Mouse (Mus musculus): ENCODE measurements around the gene 9530068E07Rik. TPM values are rescaled to one million over a fixed set of nuclear protein-coding genes. Genes with fewer than 3 reads are reported as not detected.

9530068E07Rik gene
- total and polyA plus RNA-seq, 2 experiments from 2014 or later, result 115 to 127 TPM

- Histone ChIP-seq H3K4me3 (ENCODE audit: low read depth, low read length) (no peak overlapping the region), H3K27ac (ENCODE audit: low read depth, low read length) (no peak overlapping the region), H3K27me3 (ENCODE audit: insufficient read depth, low read length) (no peaks in the 10 kb centered on the region), H3K9me3 (ENCODE audit: low read length) (no peaks in the 10 kb centered on the region), H3K4me1 (ENCODE audit: insufficient read depth) (no peaks in the 10 kb centered on the region), H3K9ac (no peak overlapping the region), H3K36me3 (ENCODE audit: insufficient read depth) (no peaks in the 10 kb centered on the region), H3K4me2 (ENCODE audit: low read depth) (no peak overlapping the region)
- ATAC-seq (no peak), DNase-seq (no peak)
- TF ChIP-seq CTCF (IDR thresholded peaks at IDR 0.05; ENCODE audit: low read depth), result no peak
- WGBS, result 74% methylated on average over 8 of the region's 8 CpGs
Observed at GRCm38 (mm10) chr11:52433076-52433796, 37.0 kb downstream of the 9530068E07Rik start.

GRCm38 (mm10) chr11:52433797-52434195, 37.6 kb downstream of the 9530068E07Rik start:
- DNase-seq, result no peak

DNA sequence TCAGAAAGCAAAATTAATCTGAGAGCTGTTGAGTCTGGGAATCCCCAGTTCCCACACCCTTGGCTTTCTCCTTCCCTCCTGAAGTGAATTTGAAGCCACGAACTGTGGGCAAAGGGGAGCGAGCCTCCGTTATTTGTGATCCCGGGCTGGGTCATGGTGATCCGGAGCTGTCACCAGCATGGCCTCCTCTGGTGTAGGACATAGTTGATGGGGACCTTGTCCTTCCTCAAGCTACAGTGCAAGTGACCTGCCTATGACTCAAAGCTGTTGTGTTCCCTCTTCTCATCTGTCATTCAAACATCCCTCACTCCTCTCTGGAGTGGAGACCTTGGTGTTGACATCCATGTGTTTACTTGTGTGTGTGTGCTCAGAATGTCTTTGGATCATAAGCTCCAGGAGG, 39.2 kb downstream of the 9530068E07Rik start:
- no peak overlapping the region for H3K4me3 ChIP-seq (ENCODE audit: low read depth, low read length)
- H3K9me3 ChIP-seq (ENCODE audit: low read length), result no peaks in the 10 kb centered on the region
- DNase-seq (no peak), ATAC-seq (no peak)
- no peaks in the 10 kb centered on the region for H3K36me3 ChIP-seq (ENCODE audit: insufficient read depth)
- no peak for TF ChIP-seq CTCF (IDR thresholded peaks at IDR 0.05; ENCODE audit: low read depth)
- H3K27ac ChIP-seq (ENCODE audit: low read depth, low read length), result no peak overlapping the region
- H3K4me2 ChIP-seq (ENCODE audit: low read depth), result no peak overlapping the region
- 94% methylated on average over 5 of the region's 5 CpGs for WGBS
- H3K27me3 ChIP-seq (ENCODE audit: insufficient read depth, low read length), result no peaks in the 10 kb centered on the region
- no peaks in the 10 kb centered on the region for H3K4me1 ChIP-seq (ENCODE audit: insufficient read depth)
- H3K9ac ChIP-seq, result no peak overlapping the region

More at GRCm38 (mm10) chr11:52433797-52434195, 37.6 kb downstream of the 9530068E07Rik start:
- H3K27ac ChIP-seq (ENCODE audit: low read depth, low read length), result no peak overlapping the region
- no peak overlapping the region for H3K4me3 ChIP-seq (ENCODE audit: low read depth, low read length)
- H3K9ac ChIP-seq, result no peak overlapping the region
- no peak overlapping the region for H3K4me2 ChIP-seq (ENCODE audit: low read depth)
- no peaks in the 10 kb centered on the region for H3K9me3 ChIP-seq (ENCODE audit: low read length)
- no peaks in the 10 kb centered on the region for H3K27me3 ChIP-seq (ENCODE audit: insufficient read depth, low read length)
- H3K4me1 ChIP-seq (ENCODE audit: insufficient read depth), result no peaks in the 10 kb centered on the region
- H3K36me3 ChIP-seq (ENCODE audit: insufficient read depth), result no peaks in the 10 kb centered on the region
- no peak for TF ChIP-seq CTCF (IDR thresholded peaks at IDR 0.05; ENCODE audit: low read depth)
- ATAC-seq, result no peak
- WGBS, result 56% methylated on average over 2 of the region's 2 CpGs

GRCm38 (mm10) chr11:52437123-52437522, 40.9 kb downstream of the 9530068E07Rik start:
- no peak for DNase-seq
- H3K4me1 ChIP-seq (ENCODE audit: insufficient read depth), result no peaks in the 10 kb centered on the region
- WGBS, result 18% methylated on average over 10 of the region's 10 CpGs
- no peaks in the 10 kb centered on the region for H3K36me3 ChIP-seq (ENCODE audit: insufficient read depth)
- no peak overlapping the region for H3K4me3 ChIP-seq (ENCODE audit: low read depth, low read length)
- H3K4me2 ChIP-seq (ENCODE audit: low read depth), result no peak overlapping the region
- H3K27me3 ChIP-seq (ENCODE audit: insufficient read depth, low read length), result no peaks in the 10 kb centered on the region
- no peak for TF ChIP-seq CTCF (IDR thresholded peaks at IDR 0.05; ENCODE audit: low read depth)
- no peak overlapping the region for H3K27ac ChIP-seq (ENCODE audit: low read depth, low read length)
- ATAC-seq, result 0 out of 2 replicates have a peak, but pooled peaks have one; percentile 12
- no peak overlapping the region for H3K9ac ChIP-seq
- H3K9me3 ChIP-seq (ENCODE audit: low read length), result no peaks in the 10 kb centered on the region

GRCm38 (mm10) chr11:52441096-52441495, 44.9 kb downstream of the 9530068E07Rik start:
- no peak overlapping the region for H3K4me3 ChIP-seq (ENCODE audit: low read depth, low read length)
- no peaks in the 10 kb centered on the region for H3K36me3 ChIP-seq (ENCODE audit: insufficient read depth)
- no peaks in the 10 kb centered on the region for H3K27me3 ChIP-seq (ENCODE audit: insufficient read depth, low read length)
- H3K4me2 ChIP-seq (ENCODE audit: low read depth), result no peak overlapping the region
- no peaks in the 10 kb centered on the region for H3K9me3 ChIP-seq (ENCODE audit: low read length)
- H3K9ac ChIP-seq, result no peak overlapping the region
- no peak for ATAC-seq
- no peak for DNase-seq
- WGBS, result 54% methylated on average over 2 of the region's 2 CpGs
- no peak for TF ChIP-seq CTCF (IDR thresholded peaks at IDR 0.05; ENCODE audit: low read depth)
- no peaks in the 10 kb centered on the region for H3K4me1 ChIP-seq (ENCODE audit: insufficient read depth)
- no peak overlapping the region for H3K27ac ChIP-seq (ENCODE audit: low read depth, low read length)

GRCm38 (mm10) chr11:52447242-52447641, 51.0 kb downstream of the 9530068E07Rik start:
- TF ChIP-seq CTCF (IDR thresholded peaks at IDR 0.05; ENCODE audit: low read depth), result no peak
- ATAC-seq (peak; percentile 76), DNase-seq (peak; percentile 50)
- Histone ChIP-seq H3K4me2 (ENCODE audit: low read depth) (no peak overlapping the region), H3K4me1 (ENCODE audit: insufficient read depth) (no peaks in the 10 kb centered on the region), H3K9me3 (ENCODE audit: low read length) (no peaks in the 10 kb centered on the region), H3K27ac (ENCODE audit: low read depth, low read length) (no peak overlapping the region), H3K27me3 (ENCODE audit: insufficient read depth, low read length) (no peaks in the 10 kb centered on the region), H3K4me3 (ENCODE audit: low read depth, low read length) (no peak overlapping the region), H3K36me3 (ENCODE audit: insufficient read depth) (no peaks in the 10 kb centered on the region), H3K9ac (no peak overlapping the region)
- 21% methylated on average over 4 of the region's 4 CpGs for WGBS

DNA sequence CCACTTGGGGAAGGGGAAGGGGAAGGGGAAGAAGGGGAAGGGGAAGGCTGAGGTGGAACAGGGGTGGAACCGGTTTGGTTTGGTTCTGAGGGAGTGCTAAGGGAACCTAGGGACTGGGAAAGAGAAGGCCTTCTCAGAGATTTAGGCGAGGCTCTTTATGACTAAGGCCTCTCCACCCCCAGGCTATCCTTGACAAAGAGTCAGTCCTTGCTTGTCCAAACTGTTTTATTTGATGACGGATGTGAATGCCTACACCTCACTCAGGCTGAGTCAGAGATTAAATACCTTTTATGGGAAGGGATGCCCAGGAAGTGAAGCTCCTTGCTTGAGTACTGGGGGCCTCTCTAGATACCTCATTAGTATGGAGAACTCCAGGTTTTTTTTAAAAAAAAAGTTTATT, 52.8 kb downstream of the 9530068E07Rik start:
- TF ChIP-seq CTCF (IDR thresholded peaks at IDR 0.05; ENCODE audit: low read depth), result no peak
- WGBS, result 70% methylated on average over 3 of the region's 3 CpGs
- no peak for ATAC-seq
- DNase-seq, result no peak
- Histone ChIP-seq H3K27me3 (ENCODE audit: insufficient read depth, low read length) (no peaks in the 10 kb centered on the region), H3K4me1 (ENCODE audit: insufficient read depth) (no peaks in the 10 kb centered on the region), H3K36me3 (ENCODE audit: insufficient read depth) (no peaks in the 10 kb centered on the region), H3K4me2 (ENCODE audit: low read depth) (no peak overlapping the region), H3K9ac (no peak overlapping the region), H3K9me3 (ENCODE audit: low read length) (no peaks in the 10 kb centered on the region), H3K4me3 (ENCODE audit: low read depth, low read length) (no peak overlapping the region), H3K27ac (ENCODE audit: low read depth, low read length) (no peak overlapping the region)
